25 mouse cellular contexts compared by ENCODE assay signal in genomic region chr8:125639631-125640030, GRCm38 (mm10).
"Had no signal": no experiment of that assay in that cellular context is flagged by ENCODE, and none has a peak within 500 bp of the region (broad histone marks: within the 10 kb centered on the region; RNA-seq: fewer than 3 reads in every experiment).

No protein-coding gene starts in this region.

- H3K36me3 ChIP-seq: heart, embryonic 10.5 days; heart, embryonic 13.5 days; heart, embryonic 15.5 days; hindbrain, embryonic 13.5 days; hindbrain, embryonic 15.5 days; intestine, embryonic 15.5 days; limb, embryonic 13.5 days; limb, embryonic 15.5 days; liver, embryonic 12.5 days had no signal

- ATAC-seq: hindbrain, postnatal 0 days; intestine, embryonic 15.5 days; intestine, postnatal 0 days; liver, embryonic 12.5 days had no signal

- H3K9me3 ChIP-seq: heart, embryonic 10.5 days; heart, embryonic 15.5 days; hindbrain, embryonic 13.5 days; hindbrain, embryonic 15.5 days; intestine, embryonic 15.5 days; limb, embryonic 13.5 days; limb, embryonic 15.5 days; liver, embryonic 12.5 days had no signal

- DNase-seq: gastrocnemius, adult 2 months; gastrocnemius, postnatal 10 days; gastrocnemius, postnatal 25 days; heart, adult 18-20 months; heart, postnatal 14 days; heart, postnatal 36 days; kidney, adult 18-20 months; kidney, adult 8-10 months; kidney, postnatal 10 days; kidney, postnatal 25 days; kidney, postnatal 4 days; left cerebral cortex, postnatal 4 days had no signal

- H3K27me3 ChIP-seq: heart, embryonic 13.5 days; heart, embryonic 15.5 days; hindbrain, embryonic 13.5 days; hindbrain, embryonic 15.5 days; intestine, embryonic 15.5 days; limb, embryonic 13.5 days; limb, embryonic 15.5 days; liver, embryonic 12.5 days had no signal

- H3K9ac ChIP-seq: heart, embryonic 13.5 days; heart, embryonic 15.5 days; hindbrain, embryonic 13.5 days; hindbrain, embryonic 15.5 days; intestine, embryonic 15.5 days; limb, embryonic 13.5 days; limb, embryonic 15.5 days; liver, embryonic 12.5 days had no signal

- H3K27ac ChIP-seq: gastrocnemius, adult 2 months; heart, embryonic 10.5 days; heart, embryonic 13.5 days; heart, embryonic 15.5 days; hindbrain, embryonic 13.5 days; hindbrain, embryonic 15.5 days; hindbrain, postnatal 0 days; intestine, embryonic 15.5 days; layer of hippocampus, adult 2 months; left cerebral cortex, adult 2 months; limb, embryonic 13.5 days; limb, embryonic 15.5 days; liver, embryonic 12.5 days had no signal

- H3K4me1 ChIP-seq: liver, embryonic 12.5 days had no signal

- H3K4me2 ChIP-seq: heart, embryonic 13.5 days; heart, embryonic 15.5 days; hindbrain, embryonic 13.5 days; hindbrain, embryonic 15.5 days; intestine, embryonic 15.5 days; limb, embryonic 13.5 days; limb, embryonic 15.5 days; liver, embryonic 12.5 days had no signal

- H3K4me3 ChIP-seq: gastrocnemius, adult 2 months; heart, embryonic 10.5 days; heart, embryonic 13.5 days; heart, embryonic 15.5 days; hindbrain, embryonic 13.5 days; hindbrain, embryonic 15.5 days; intestine, embryonic 15.5 days; layer of hippocampus, adult 2 months; left cerebral cortex, adult 2 months; limb, embryonic 13.5 days; limb, embryonic 15.5 days; liver, embryonic 12.5 days had no signal
